Mouse (Mus musculus) heart, embryonic 13.5 days (tissue): ENCODE data around the gene Kalrn. TPM values are rescaled to one million over a fixed set of nuclear protein-coding genes. Genes with fewer than 3 reads are reported as not detected.

Experiments used
- ATAC-seq: fragments of 200-750 bp; cut with Nextera tagmentation; 2 replicates; pipeline ENCODE4 v1.8.0; 2017; ENCODE audit warnings: moderate TSS enrichment; ENCODE audit not compliant: insufficient number of reproducible peaks, low FRiP score, low TSS enrichment; ENCODE audit errors: extremely low read depth
- H3K27ac ChIP-seq: fragments of 300-500 bp; sonication (generic); replicated peaks from 2 replicates; pipeline ENCODE4 v1.5.1; 2015; ENCODE audit warnings: moderate library complexity, mild to moderate bottlenecking, inconsistent platforms
- H3K27me3 ChIP-seq: fragments of 300-500 bp; sonication (generic); replicated peaks from 2 replicates; pipeline ENCODE4 v1.6.1; 2015; ENCODE audit warnings: mild to moderate bottlenecking, inconsistent platforms
- H3K36me3 ChIP-seq: fragments of 300-500 bp; sonication (generic); 2 replicates; pipeline ENCODE4 v1.6.1; 2015; ENCODE audit warnings: mild to moderate bottlenecking, inconsistent platforms
- H3K4me1 ChIP-seq: fragments of 300-500 bp; sonication (generic); 2 replicates; pipeline ENCODE4 v1.6.1; 2015; ENCODE audit warnings: inconsistent platforms
- H3K4me2 ChIP-seq: fragments of 300-500 bp; sonication (generic); 2 replicates; pipeline ENCODE4 v1.6.1; 2015; ENCODE audit warnings: inconsistent platforms, mild to moderate bottlenecking, moderate library complexity
- H3K4me3 ChIP-seq: fragments of 300-500 bp; sonication (generic); 2 replicates; pipeline ENCODE4 v1.5.1; 2015; ENCODE audit warnings: moderate library complexity, mild to moderate bottlenecking, inconsistent platforms
- H3K9ac ChIP-seq: fragments of 300-500 bp; sonication (generic); 2 replicates; pipeline ENCODE4 v1.6.1; 2015; ENCODE audit warnings: inconsistent platforms, mild to moderate bottlenecking, moderate library complexity
- H3K9me3 ChIP-seq: fragments of 300-500 bp; sonication (generic); 2 replicates; pipeline ENCODE4 v1.6.1; 2016; ENCODE audit warnings: inconsistent platforms
- WGBS: fragments of 180-500 bp; shearing (Covaris S2); methylation state at CpG from one replicate; pipeline ENCODE4 v1.1.7; 2015; ENCODE audit warnings: mixed read lengths; 5-methylcytosine and 5-hydroxymethylcytosine counted together
- polyA plus RNA-seq: library from polyadenylated mRNA; unstranded; fragments of >200 nt; fragmentation: Nextera tagmentation; extraction: Ambion mirVana; gene quantifications from 2 replicates; pipeline ENCODE4 v1.2.1, GENCODE M21; 2015

The Kalrn gene
- polyA plus RNA-seq, result 26.2 and 28.1 TPM in 2 replicates

- H3K4me3 ChIP-seq, result peak within 1 kb of the TSS; percentile 86
- H3K9ac ChIP-seq, result peak within 1 kb of the TSS; percentile 96
- H3K9me3 ChIP-seq, result peaks cover 5% of the 10 kb centered on the region; the same call in 1 of the 2 replicates
- H3K4me1 ChIP-seq, result peaks cover 15% of the 10 kb centered on the region
- H3K27ac ChIP-seq, result peak within 1 kb of the TSS; percentile 88
- peaks cover 20% of the 10 kb centered on the region for H3K27me3 ChIP-seq
- ATAC-seq, result peak; percentile 71
- H3K4me2 ChIP-seq, result peak within 1 kb of the TSS; percentile 88
- WGBS, result 0% methylated on average over 16 of the region's 84 CpGs
- H3K36me3 ChIP-seq, result no peaks in the 10 kb centered on the region
Observed at GRCm38 (mm10) chr16:34573151-34573802, at the start of gene Kalrn. Kalrn (minus strand) TSS chr16:34573532.

GRCm38 (mm10) chr16:34614021-34614420, 40.7 kb upstream of the Kalrn start:
- no peak for ATAC-seq

GRCm38 (mm10) chr16:34610137-34610536, 36.8 kb upstream of the Kalrn start:
- H3K4me1 ChIP-seq, result no peaks in the 10 kb centered on the region
- H3K9ac ChIP-seq, result no peak overlapping the region
- H3K27me3 ChIP-seq, result no peaks in the 10 kb centered on the region
- H3K27ac ChIP-seq, result no peak overlapping the region
- H3K36me3 ChIP-seq, result no peaks in the 10 kb centered on the region
- ATAC-seq, result no peak
- no peak overlapping the region for H3K4me2 ChIP-seq
- no peak overlapping the region for H3K4me3 ChIP-seq
- 57% methylated on average over 1 of the region's 1 CpGs for WGBS
- H3K9me3 ChIP-seq, result peaks cover 9% of the 10 kb centered on the region; the same call in 1 of the 2 replicates

More at GRCm38 (mm10) chr16:34614021-34614420, 40.7 kb upstream of the Kalrn start:
- 64% methylated on average over 2 of the region's 2 CpGs for WGBS
- Histone ChIP-seq H3K9me3 (peaks cover 12% of the 10 kb centered on the region; the same call in 1 of the 2 replicates), H3K27me3 (no peaks in the 10 kb centered on the region), H3K27ac (no peak overlapping the region), H3K4me3 (no peak overlapping the region), H3K9ac (no peak overlapping the region), H3K4me1 (no peaks in the 10 kb centered on the region), H3K36me3 (no peaks in the 10 kb centered on the region), H3K4me2 (no peak overlapping the region)

- Histone ChIP-seq H3K9ac (no peak overlapping the region), H3K27me3 (no peaks in the 10 kb centered on the region), H3K4me3 (no peak overlapping the region), H3K27ac (no peak overlapping the region), H3K4me1 (peaks cover 7% of the 10 kb centered on the region; the same call in 1 of the 2 replicates), H3K36me3 (no peaks in the 10 kb centered on the region), H3K9me3 (no peaks in the 10 kb centered on the region), H3K4me2 (no peak overlapping the region)
- no peak for ATAC-seq
- 15% methylated on average over 3 of the region's 3 CpGs for WGBS
Observed at GRCm38 (mm10) chr16:34605679-34606078, 32.3 kb upstream of the Kalrn start.

GRCm38 (mm10) chr16:34603854-34604253, 30.5 kb upstream of the Kalrn start:
- WGBS, result 64% methylated on average over 6 of the region's 6 CpGs

GRCm38 (mm10) chr16:34603076-34603475, 29.7 kb upstream of the Kalrn start:
- 52% methylated on average over 4 of the region's 4 CpGs for WGBS
- Histone ChIP-seq H3K27me3 (no peaks in the 10 kb centered on the region), H3K4me1 (peaks cover 7% of the 10 kb centered on the region; the same call in 1 of the 2 replicates), H3K27ac (no peak overlapping the region; the same call in 1 of the 2 replicates), H3K4me3 (no peak overlapping the region), H3K9ac (no peak overlapping the region), H3K4me2 (no peak overlapping the region), H3K9me3 (0 out of 2 replicates have a peak, but pooled peaks cover 5% of the 10 kb centered on the region), H3K36me3 (no peaks in the 10 kb centered on the region)
- ATAC-seq, result no peak

More at GRCm38 (mm10) chr16:34603854-34604253, 30.5 kb upstream of the Kalrn start:
- Histone ChIP-seq H3K4me3 (no peak overlapping the region), H3K9me3 (0 out of 2 replicates have a peak, but pooled peaks cover 5% of the 10 kb centered on the region), H3K36me3 (no peaks in the 10 kb centered on the region), H3K4me2 (no peak overlapping the region), H3K9ac (no peak overlapping the region), H3K27me3 (no peaks in the 10 kb centered on the region), H3K4me1 (peaks cover 7% of the 10 kb centered on the region; the same call in 1 of the 2 replicates), H3K27ac (no peak overlapping the region)
- no peak for ATAC-seq

GRCm38 (mm10) chr16:34601954-34602353, 28.6 kb upstream of the Kalrn start:
- H3K4me2 ChIP-seq, result no peak overlapping the region
- no peak overlapping the region for H3K4me3 ChIP-seq
- H3K27me3 ChIP-seq, result no peaks in the 10 kb centered on the region
- no peak for ATAC-seq
- no peaks in the 10 kb centered on the region for H3K36me3 ChIP-seq
- no peak overlapping the region for H3K9ac ChIP-seq
- peaks cover 7% of the 10 kb centered on the region; the same call in 1 of the 2 replicates for H3K4me1 ChIP-seq
- H3K9me3 ChIP-seq, result 0 out of 2 replicates have a peak, but pooled peaks cover 5% of the 10 kb centered on the region
- no peak overlapping the region for H3K27ac ChIP-seq
- 55% methylated on average over 4 of the region's 4 CpGs for WGBS

- Histone ChIP-seq H3K9me3 (0 out of 2 replicates have a peak, but pooled peaks cover 5% of the 10 kb centered on the region), H3K4me2 (no peak overlapping the region), H3K4me1 (peaks cover 12% of the 10 kb centered on the region), H3K4me3 (no peak overlapping the region), H3K36me3 (no peaks in the 10 kb centered on the region), H3K9ac (no peak overlapping the region), H3K27me3 (no peaks in the 10 kb centered on the region), H3K27ac (no peak overlapping the region)
- ATAC-seq, result no peak
- WGBS, result 22% methylated on average over 3 of the region's 3 CpGs
Observed at GRCm38 (mm10) chr16:34595294-34595693, 22.0 kb upstream of the Kalrn start.

GRCm38 (mm10) chr16:34594597-34595262, 21.4 kb upstream of the Kalrn start:
- 64% methylated on average over 8 of the region's 8 CpGs for WGBS
- no peaks in the 10 kb centered on the region for H3K36me3 ChIP-seq
- no peak overlapping the region for H3K27ac ChIP-seq
- H3K9me3 ChIP-seq, result no peaks in the 10 kb centered on the region
- peaks cover 12% of the 10 kb centered on the region for H3K4me1 ChIP-seq
- no peak for ATAC-seq
- H3K27me3 ChIP-seq, result no peaks in the 10 kb centered on the region
- no peak overlapping the region for H3K4me3 ChIP-seq
- H3K4me2 ChIP-seq, result no peak overlapping the region
- H3K9ac ChIP-seq, result no peak overlapping the region

- H3K27ac ChIP-seq, result no peak overlapping the region
- no peaks in the 10 kb centered on the region for H3K9me3 ChIP-seq
- WGBS, result 41% methylated on average over 2 of the region's 2 CpGs
- no peak overlapping the region for H3K4me2 ChIP-seq
- ATAC-seq, result no peak
- no peaks in the 10 kb centered on the region for H3K27me3 ChIP-seq
- no peaks in the 10 kb centered on the region for H3K36me3 ChIP-seq
- no peak overlapping the region for H3K4me3 ChIP-seq
- H3K4me1 ChIP-seq, result peaks cover 12% of the 10 kb centered on the region
- no peak overlapping the region for H3K9ac ChIP-seq
Observed at GRCm38 (mm10) chr16:34592696-34593095, 19.4 kb upstream of the Kalrn start.

- ATAC-seq, result no peak
- WGBS, result 89% methylated on average over 1 of the region's 1 CpGs
- no peak overlapping the region for H3K9ac ChIP-seq
- no peak overlapping the region for H3K4me3 ChIP-seq
- H3K4me1 ChIP-seq, result peaks cover 12% of the 10 kb centered on the region
- H3K27me3 ChIP-seq, result no peaks in the 10 kb centered on the region
- no peak overlapping the region for H3K27ac ChIP-seq
- no peaks in the 10 kb centered on the region for H3K9me3 ChIP-seq
- H3K4me2 ChIP-seq, result no peak overlapping the region
- no peaks in the 10 kb centered on the region for H3K36me3 ChIP-seq
Observed at GRCm38 (mm10) chr16:34591934-34592333, 18.6 kb upstream of the Kalrn start.
